Mouse (Mus musculus) lung, embryonic 15.5 days (tissue): Measurements from ENCODE around the gene Dnajc4. TPM values are rescaled to one million over a fixed set of nuclear protein-coding genes. Genes with fewer than 3 reads are reported as not detected.

Experiments
- ATAC-seq: fragments of 200-750 bp; cut with Nextera tagmentation; 2 replicates; pipeline ENCODE4 v1.8.0; 2017; ENCODE audit warnings: moderate number of reproducible peaks, borderline replicate concordance; ENCODE audit not compliant: low FRiP score, low TSS enrichment; ENCODE audit errors: extremely low read depth
- H3K27ac ChIP-seq: fragments of 300-500 bp; sonication (generic); 2 replicates; pipeline ENCODE4 v1.5.1; 2015; ENCODE audit warnings: moderate library complexity, mild to moderate bottlenecking, inconsistent platforms
- H3K27me3 ChIP-seq: fragments of 300-500 bp; sonication (generic); 2 replicates; pipeline ENCODE4 v1.6.1; 2015; ENCODE audit warnings: inconsistent platforms
- H3K36me3 ChIP-seq: fragments of 300-500 bp; sonication (generic); 2 replicates; pipeline ENCODE4 v1.6.1; 2015; ENCODE audit warnings: inconsistent platforms
- H3K4me1 ChIP-seq: fragments of 300-500 bp; sonication (generic); 2 replicates; pipeline ENCODE4 v1.6.1; 2015; ENCODE audit warnings: inconsistent platforms
- H3K4me2 ChIP-seq: fragments of 300-500 bp; sonication (generic); 2 replicates; pipeline ENCODE4 v1.6.1; 2015; ENCODE audit warnings: inconsistent platforms, mild to moderate bottlenecking, moderate library complexity
- H3K4me3 ChIP-seq: fragments of 300-500 bp; sonication (generic); 2 replicates; pipeline ENCODE4 v1.5.1; 2015; ENCODE audit warnings: mild to moderate bottlenecking, inconsistent platforms
- H3K9ac ChIP-seq: fragments of 300-500 bp; sonication (generic); 2 replicates; pipeline ENCODE4 v1.6.1; 2015; ENCODE audit warnings: inconsistent platforms
- H3K9me3 ChIP-seq: fragments of 300-500 bp; sonication (generic); 2 replicates; pipeline ENCODE4 v1.6.1; 2016; ENCODE audit warnings: inconsistent platforms
- WGBS: fragments of 180-500 bp; shearing (Covaris S2); methylation state at CpG from one replicate; pipeline ENCODE4 v1.1.7; 2015; 5-methylcytosine and 5-hydroxymethylcytosine counted together
- polyA plus RNA-seq: library from polyadenylated mRNA; unstranded; fragments of >200 nt; fragmentation: Nextera tagmentation; extraction: Ambion mirVana; gene quantifications from 2 replicates; pipeline ENCODE4 v1.2.1, GENCODE M21; 2015

Gene Dnajc4
- polyA plus RNA-seq, 1 experiment from 2014 or later, result 23.9 TPM

- no peaks in the 10 kb centered on the region for H3K9me3 ChIP-seq
- no peak overlapping the region for H3K4me2 ChIP-seq
- no peak overlapping the region for H3K9ac ChIP-seq
- no peak overlapping the region for H3K27ac ChIP-seq
- whole genome bisulfite sequencing, result 74% methylated on average over 13 of the region's 13 CpGs
- H3K4me3 ChIP-seq, result no peak overlapping the region
- H3K27me3 ChIP-seq, result no peaks in the 10 kb centered on the region
- H3K36me3 ChIP-seq, result 0 out of 2 replicates have a peak, but pooled peaks cover 8% of the 10 kb centered on the region
- peaks cover 48% of the 10 kb centered on the region for H3K4me1 ChIP-seq
- no peak for ATAC-seq
Observed at GRCm38 (mm10) chr19:6972247-6972917, 20.0 kb downstream of the Dnajc4 start.

- Histone ChIP-seq H3K27ac (no peak overlapping the region), H3K4me2 (no peak overlapping the region), H3K9ac (no peak overlapping the region), H3K4me3 (no peak overlapping the region), H3K36me3 (0 out of 2 replicates have a peak, but pooled peaks cover 3% of the 10 kb centered on the region), H3K27me3 (no peaks in the 10 kb centered on the region), H3K4me1 (peaks cover 42% of the 10 kb centered on the region), H3K9me3 (no peaks in the 10 kb centered on the region)
- 27% methylated on average over 6 of the region's 6 CpGs for WGBS
- no peak for ATAC-seq
Observed at GRCm38 (mm10) chr19:6971644-6972043, 20.7 kb downstream of the Dnajc4 start.

DNA sequence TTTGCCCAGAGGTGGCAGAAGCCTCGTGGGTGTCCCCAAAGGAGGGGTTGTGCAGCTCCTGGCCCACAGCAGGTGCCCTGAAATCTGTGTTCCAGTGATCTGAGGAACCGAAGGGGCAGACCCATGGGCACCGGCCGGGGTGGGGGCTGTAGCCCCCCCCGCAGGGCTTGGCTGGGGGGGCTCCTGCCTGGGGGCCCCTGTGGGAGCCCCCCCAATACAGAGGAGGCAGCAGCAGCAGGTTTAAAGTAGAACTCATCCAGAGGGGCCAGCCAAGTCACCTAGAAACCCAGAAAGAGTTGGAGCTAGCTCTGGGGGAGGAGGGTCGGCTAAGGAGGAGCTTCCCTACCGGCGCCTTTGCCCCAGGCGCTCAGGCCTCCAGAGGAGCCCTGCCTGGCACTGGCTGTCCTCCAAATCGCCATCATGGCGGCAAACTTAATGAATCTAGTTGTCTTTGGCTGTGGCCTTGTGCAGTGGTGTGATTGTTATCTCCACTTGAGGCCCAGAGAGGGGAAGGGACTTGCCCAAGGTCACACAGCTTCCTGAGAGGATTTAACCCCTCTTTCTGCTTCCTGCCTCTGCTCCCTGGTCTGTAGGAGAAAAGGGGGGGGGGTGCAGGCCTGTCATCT lies 21.8 kb downstream of the Dnajc4 start:
- Histone ChIP-seq H3K27ac (peak overlapping the region; percentile 39; the same call in 1 of the 2 replicates), H3K4me3 (peak overlapping the region; percentile 71)
- 34% methylated on average over 11 of the region's 11 CpGs for WGBS

GRCm38 (mm10) chr19:6969665-6970381 lies 22.5 kb downstream of the Dnajc4 start:
- peak; percentile 65 for ATAC-seq
- 1% methylated on average over 54 of the region's 55 CpGs for WGBS
- peak overlapping the region; percentile 71 for H3K4me3 ChIP-seq
- H3K9ac ChIP-seq, result peak overlapping the region; percentile 81
- peak overlapping the region; percentile 77 for H3K4me2 ChIP-seq
- no peaks in the 10 kb centered on the region for H3K9me3 ChIP-seq
- no peaks in the 10 kb centered on the region for H3K27me3 ChIP-seq
- peaks cover 33% of the 10 kb centered on the region for H3K4me1 ChIP-seq
- H3K36me3 ChIP-seq, result peaks cover 19% of the 10 kb centered on the region
- H3K27ac ChIP-seq, result peak overlapping the region; percentile 63

More for the DNA sequence above, 21.8 kb downstream of the Dnajc4 start:
- Histone ChIP-seq H3K27me3 (no peaks in the 10 kb centered on the region), H3K9ac (no peak overlapping the region), H3K4me2 (peak overlapping the region; percentile 77), H3K4me1 (peaks cover 33% of the 10 kb centered on the region), H3K36me3 (peaks cover 11% of the 10 kb centered on the region), H3K9me3 (no peaks in the 10 kb centered on the region)
- no peak for ATAC-seq

- H3K9ac ChIP-seq, result peak overlapping the region; percentile 81
- H3K4me2 ChIP-seq, result peak overlapping the region; percentile 77
- under 1% methylated on average over 20 of the region's 20 CpGs for WGBS
- peaks cover 24% of the 10 kb centered on the region for H3K36me3 ChIP-seq
- H3K27me3 ChIP-seq, result no peaks in the 10 kb centered on the region
- H3K27ac ChIP-seq, result peak overlapping the region; percentile 63
- ATAC-seq, result no peak
- H3K4me1 ChIP-seq, result peaks cover 33% of the 10 kb centered on the region
- H3K9me3 ChIP-seq, result no peaks in the 10 kb centered on the region
- peak overlapping the region; percentile 71 for H3K4me3 ChIP-seq
Observed at GRCm38 (mm10) chr19:6969291-6969664, 23.1 kb downstream of the Dnajc4 start.

DNA sequence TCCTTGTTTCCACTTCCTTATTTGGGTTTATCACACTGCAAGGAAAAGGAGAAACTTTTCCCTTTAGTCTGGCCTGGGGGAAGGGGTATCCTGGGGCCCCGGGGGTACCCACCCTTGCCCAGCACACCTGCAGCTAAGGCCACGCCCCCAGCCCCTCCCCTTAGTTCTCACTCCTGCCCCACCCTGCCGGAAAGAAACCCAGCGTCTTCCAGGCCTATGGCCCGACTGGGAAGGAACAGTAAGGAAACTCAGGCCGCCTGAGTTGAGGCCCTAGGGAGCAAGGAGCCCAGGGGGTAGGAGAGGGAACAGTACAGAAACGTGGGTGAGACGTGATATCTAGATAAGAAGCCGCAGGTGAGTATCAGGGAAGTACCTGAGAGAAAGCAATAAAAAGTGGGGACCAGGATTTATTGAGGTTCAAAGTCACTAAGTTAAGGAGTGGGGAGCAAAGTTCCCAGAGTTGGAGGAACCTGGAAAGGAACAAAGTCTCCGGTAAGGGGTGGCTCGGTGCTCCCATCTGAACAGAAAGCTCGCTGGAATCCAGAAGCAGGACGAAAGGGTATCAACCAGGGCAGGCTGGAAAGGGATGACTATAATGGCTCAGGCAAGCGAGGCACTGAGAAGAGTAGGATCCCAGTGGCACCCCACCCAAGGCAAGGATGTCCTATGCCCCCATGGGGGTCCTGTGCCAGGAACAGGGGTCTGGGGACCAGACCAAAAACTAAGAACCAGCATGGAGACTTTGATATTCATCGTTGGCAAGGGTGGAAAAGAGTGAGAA lies 23.7 kb downstream of the Dnajc4 start:
- no peak for ATAC-seq
- Histone ChIP-seq H3K27ac (peak overlapping the region; percentile 63; the same call in 1 of the 2 replicates), H3K36me3 (peaks cover 28% of the 10 kb centered on the region), H3K4me2 (peak overlapping the region; percentile 77), H3K9me3 (no peaks in the 10 kb centered on the region), H3K9ac (peak overlapping the region; percentile 81), H3K4me3 (peak overlapping the region; percentile 71), H3K27me3 (no peaks in the 10 kb centered on the region), H3K4me1 (peaks cover 28% of the 10 kb centered on the region)
- 5% methylated on average over 15 of the region's 15 CpGs for WGBS

- Histone ChIP-seq H3K4me2 (no peak overlapping the region), H3K9ac (no peak overlapping the region), H3K4me1 (peaks cover 23% of the 10 kb centered on the region), H3K4me3 (no peak overlapping the region), H3K27ac (no peak overlapping the region), H3K36me3 (peaks cover 65% of the 10 kb centered on the region), H3K27me3 (no peaks in the 10 kb centered on the region), H3K9me3 (no peaks in the 10 kb centered on the region)
- ATAC-seq, result no peak
- 88% methylated on average over 10 of the region's 10 CpGs for WGBS
Observed at GRCm38 (mm10) chr19:6956461-6956860, 35.9 kb downstream of the Dnajc4 start.

- Histone ChIP-seq H3K36me3 (peaks cover 61% of the 10 kb centered on the region), H3K27ac (no peak overlapping the region), H3K4me3 (no peak overlapping the region), H3K27me3 (no peaks in the 10 kb centered on the region), H3K9ac (no peak overlapping the region), H3K4me2 (no peak overlapping the region), H3K9me3 (no peaks in the 10 kb centered on the region), H3K4me1 (peaks cover 23% of the 10 kb centered on the region)
- 77% methylated on average over 7 of the region's 7 CpGs for WGBS
- ATAC-seq, result no peak
Observed at GRCm38 (mm10) chr19:6955424-6955823, 36.9 kb downstream of the Dnajc4 start.

- no peak for ATAC-seq
- Histone ChIP-seq H3K4me3 (no peak overlapping the region), H3K27me3 (no peaks in the 10 kb centered on the region), H3K4me1 (peaks cover 30% of the 10 kb centered on the region), H3K9me3 (no peaks in the 10 kb centered on the region), H3K9ac (no peak overlapping the region), H3K4me2 (no peak overlapping the region), H3K36me3 (peaks cover 48% of the 10 kb centered on the region), H3K27ac (no peak overlapping the region)
- 49% methylated on average over 9 of the region's 9 CpGs for WGBS
Observed at GRCm38 (mm10) chr19:6954046-6954445, 38.3 kb downstream of the Dnajc4 start.

DNA sequence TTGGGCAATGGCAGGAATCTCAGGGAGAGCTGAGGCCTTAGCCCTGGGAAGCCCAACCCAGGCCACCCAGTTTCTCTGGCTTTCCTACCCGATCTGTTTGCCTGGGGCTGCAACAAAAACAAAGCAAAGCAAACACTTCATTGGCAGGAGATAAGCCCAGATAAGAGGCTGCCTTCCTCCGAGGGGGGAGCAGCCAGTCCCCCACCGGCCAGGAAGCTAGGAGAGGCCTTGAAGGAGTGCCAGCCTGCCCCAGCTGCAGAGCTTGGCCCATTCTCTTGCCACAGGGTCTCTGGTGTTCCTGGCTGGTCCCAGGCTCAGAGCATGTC lies 39.7 kb downstream of the Dnajc4 start:
- H3K9ac ChIP-seq, result peak overlapping the region; percentile 68; the same call in 1 of the 2 replicates
- WGBS, result 2% methylated on average over 3 of the region's 3 CpGs
- peak overlapping the region; percentile 98 for H3K27ac ChIP-seq
- H3K4me1 ChIP-seq, result peaks cover 30% of the 10 kb centered on the region
- H3K27me3 ChIP-seq, result no peaks in the 10 kb centered on the region
- 0 out of 2 replicates have a peak, but pooled peaks have one; percentile 2 for ATAC-seq
- no peaks in the 10 kb centered on the region for H3K9me3 ChIP-seq
- peak overlapping the region; percentile 79 for H3K4me2 ChIP-seq
- H3K4me3 ChIP-seq, result peak overlapping the region; percentile 65
- H3K36me3 ChIP-seq, result peaks cover 35% of the 10 kb centered on the region

GRCm38 (mm10) chr19:6951994-6952711 lies 40.2 kb downstream of the Dnajc4 start:
- Histone ChIP-seq H3K36me3 (peaks cover 30% of the 10 kb centered on the region), H3K9ac (peak overlapping the region; percentile 68), H3K27ac (peak overlapping the region; percentile 98), H3K9me3 (no peaks in the 10 kb centered on the region), H3K4me1 (peaks cover 30% of the 10 kb centered on the region), H3K27me3 (no peaks in the 10 kb centered on the region), H3K4me2 (peak overlapping the region; percentile 79), H3K4me3 (peak overlapping the region; percentile 65)
- WGBS, result 2% methylated on average over 31 of the region's 31 CpGs
- peak; percentile 64 for ATAC-seq
